ENCODE assay signal across 8 mouse cellular contexts in genomic region chr12:105032832-105033775, GRCm38 (mm10). TPM values are rescaled to one million over a fixed set of nuclear protein-coding genes. Genes with fewer than 3 reads are reported as not detected.
DNase-seq lines count a peak whose midpoint lies in the region; ATAC-seq and TF ChIP-seq lines count a peak whose summit lies in the region.

No protein-coding gene starts in this region.

- peaks cover 13% of the 10 kb centered on the region; the same call in 1 of the 2 replicates for H3K36me3 ChIP-seq in hindbrain, embryonic 15.5 days
- peaks cover 39% of the 10 kb centered on the region for H3K36me3 ChIP-seq in liver, embryonic 16.5 days (ENCODE audit: control insufficient read depth, insufficient read depth)

- DNase-seq in cerebellum, adult 2 months: no peak
- no peak for DNase-seq in cerebellum, postnatal 14 days
- DNase-seq in thymus, postnatal 0 days (ENCODE audit: low spot score): peak; percentile 39
- no peak for DNase-seq in thymus, postnatal 25 days
- peak; percentile 61 for DNase-seq in yolk sac, embryonic 10.5 days (ENCODE audit: low spot score)
- no peak for DNase-seq in left cerebral cortex, postnatal 36 days (ENCODE audit: low spot score in 2 of 2)

- intact Hi-C loops in left cerebral cortex, postnatal 36 days (cut with DNase I): loop anchor here (10.0 kb wide), 1 partner anchor 278 kb away; the partner anchor contains the start of gene Dicer1

- H3K9ac ChIP-seq in hindbrain, embryonic 15.5 days: peak overlapping the region; percentile 84
- H3K9ac ChIP-seq in liver, embryonic 16.5 days (ENCODE audit: low read depth, low read length): peak overlapping the region; percentile 98

- TF ChIP-seq CTCF in cerebellum, adult 2 months (IDR thresholded peaks at IDR 0.05; ENCODE audit: borderline replicate concordance, insufficient read depth, low read depth, low read length): no peak

- peak overlapping the region; percentile 65 for H3K4me3 ChIP-seq in cerebellum, adult 2 months (replicated peaks; ENCODE audit: insufficient read depth, low read depth, low read length)
- peak overlapping the region; percentile 84 for H3K4me3 ChIP-seq in hindbrain, embryonic 15.5 days
- H3K4me3 ChIP-seq in liver, embryonic 16.5 days (ENCODE audit: low read depth, low read length): peak overlapping the region; percentile 90

- H3K9me3 ChIP-seq in hindbrain, embryonic 15.5 days: no peaks in the 10 kb centered on the region
- H3K9me3 ChIP-seq in liver, embryonic 16.5 days (replicated peaks; ENCODE audit: control insufficient read depth, low read length): no peaks in the 10 kb centered on the region

- peak; percentile 46; the same call in 1 of the 2 replicates for ATAC-seq in hindbrain, embryonic 15.5 days (ENCODE audit: low FRiP score, low read depth)
- ATAC-seq in liver, embryonic 16.5 days (ENCODE audit: low read depth): no peak; the same call in 1 of the 2 replicates

- H3K27ac ChIP-seq in cerebellum, adult 2 months (ENCODE audit: insufficient read depth, low read length): 0 out of 2 replicates have a peak overlapping the region, but pooled peaks have one; percentile 15
- peak overlapping the region; percentile 82 for H3K27ac ChIP-seq in hindbrain, embryonic 15.5 days (replicated peaks)
- peak overlapping the region; percentile 99 for H3K27ac ChIP-seq in liver, embryonic 16.5 days (ENCODE audit: low read length)

- TF ChIP-seq POLR2A in cerebellum, adult 2 months (IDR thresholded peaks at IDR 0.05; ENCODE audit: borderline replicate concordance, insufficient read depth, low read length): no peak

- H3K4me1 ChIP-seq in cerebellum, adult 2 months (ENCODE audit: control insufficient read depth, insufficient read depth, low read length): peaks cover 15% of the 10 kb centered on the region
- H3K4me1 ChIP-seq in hindbrain, embryonic 15.5 days (replicated peaks): peaks cover 41% of the 10 kb centered on the region
- H3K4me1 ChIP-seq in liver, embryonic 16.5 days (ENCODE audit: control insufficient read depth, low read depth, low read length): peaks cover 68% of the 10 kb centered on the region

- H3K4me2 ChIP-seq in hindbrain, embryonic 15.5 days: peak overlapping the region; percentile 83
- H3K4me2 ChIP-seq in liver, embryonic 16.5 days (ENCODE audit: low read depth, low read length): peak overlapping the region; percentile 88

- H3K27me3 ChIP-seq in cerebellum, adult 2 months (ENCODE audit: control insufficient read depth, insufficient read depth, low read length): no peaks in the 10 kb centered on the region
- H3K27me3 ChIP-seq in hindbrain, embryonic 15.5 days: no peaks in the 10 kb centered on the region
- no peaks in the 10 kb centered on the region for H3K27me3 ChIP-seq in liver, embryonic 16.5 days (ENCODE audit: control insufficient read depth, insufficient read depth, low read depth, low read length)

- WGBS in cerebellum, adult 2 months: 1% methylated on average over 45 of the region's 45 CpGs
- WGBS in hindbrain, embryonic 15.5 days: 3% methylated on average over 45 of the region's 45 CpGs
- under 1% methylated on average over 45 of the region's 45 CpGs for WGBS in liver, embryonic 16.5 days (ENCODE audit: insufficient replicate concordance)

RNA-seq across cellular contexts. Expression of gene Glrx5, which starts 0.6 kb away (rescaled TPM):
- polyA plus RNA-seq in cerebellum, adult 2 months (2012; rRNA removed): 85.9 and 101 TPM in 2 replicates
- polyA plus RNA-seq in thymus, postnatal 0 days (2015; fragmentation: Nextera tagmentation; extraction: Ambion mirVana): 153 and 160 TPM in 2 replicates
- polyA plus RNA-seq in hindbrain, embryonic 15.5 days (2015; fragmentation: Nextera tagmentation; extraction: Ambion mirVana): 164 and 169 TPM in 2 replicates
- polyA plus RNA-seq in liver, embryonic 16.5 days (2015; fragmentation: Nextera tagmentation; extraction: Ambion mirVana): 424 and 446 TPM in 2 replicates
- total RNA-seq in left cerebral cortex, postnatal 36 days (2021): 10 to 100 TPM; 41.1 to 51.5 TPM

RNA-seq across cellular contexts. Expression of gene Syne3, which starts 23.5 kb away (rescaled TPM):
- polyA plus RNA-seq in cerebellum, adult 2 months (2012; rRNA removed): 1.1 and 1.2 TPM in 2 replicates
- polyA plus RNA-seq in thymus, postnatal 0 days (2015; fragmentation: Nextera tagmentation; extraction: Ambion mirVana): 6.2 and 7.8 TPM in 2 replicates
- polyA plus RNA-seq in hindbrain, embryonic 15.5 days (2015; fragmentation: Nextera tagmentation; extraction: Ambion mirVana): 0.36 and 0.43 TPM in 2 replicates
- 2.8 TPM in 2 replicates for polyA plus RNA-seq in liver, embryonic 16.5 days (2015; fragmentation: Nextera tagmentation; extraction: Ambion mirVana)
- 1 to 10 TPM; 1.0 to 2.1 TPM for total RNA-seq in left cerebral cortex, postnatal 36 days (2021)

Comparison
In these comparisons a context has a peak if more than half of its experiments do, and no peak if none do; other contexts are left out.
1. DNase-seq: peak in thymus, postnatal 0 days (single experiment) and yolk sac, embryonic 10.5 days (single experiment); none in cerebellum, adult 2 months (0 of 2), cerebellum, postnatal 14 days (0 of 2), thymus, postnatal 25 days (single experiment) and left cerebral cortex, postnatal 36 days (0 of 2).
2. H3K27ac ChIP-seq: peak in every context shown above with its lines; median percentile 99 in liver, embryonic 16.5 days; 82 in hindbrain, embryonic 15.5 days; 15 in cerebellum, adult 2 months.
3. Peak in every context shown above with its lines, with median percentiles within 50 percentile points of each other: H3K4me3 ChIP-seq.